Mouse (Mus musculus) 3134 (cell line): ENCODE measurements around the gene Trnt1.
A peak's percentile ranks its signal among the peaks of the same experiment; 100 is the strongest.

Experiments used
- DNase-seq: peaks from one replicate; pipeline ENCODE4 v3.0.0-alpha.2; 2011; ENCODE audit warnings: low spot score; ENCODE audit not compliant: insufficient read length; ENCODE audit errors: extremely low read depth

The Trnt1 gene

GRCm38 (mm10) chr6:106768640-106769289, at the start of gene Trnt1:
Gene Trnt1, plus strand, starts transcription at chr6:106769120.
- DNase-seq: peak; percentile 98

GRCm38 (mm10) chr6:106725642-106726041, 43.3 kb upstream of the Trnt1 start:
- DNase-seq: no peak

- DNase-seq: no peak
Measured at GRCm38 (mm10) chr6:106726078-106726477, 42.8 kb upstream of the Trnt1 start.

- no peak for DNase-seq
Measured at GRCm38 (mm10) chr6:106727703-106728102, 41.2 kb upstream of the Trnt1 start.

- DNase-seq: no peak
Measured at GRCm38 (mm10) chr6:106729682-106730314, 39.1 kb upstream of the Trnt1 start.

GRCm38 (mm10) chr6:106732563-106732962, 36.4 kb upstream of the Trnt1 start:
- no peak for DNase-seq

GRCm38 (mm10) chr6:106738229-106738628, 30.7 kb upstream of the Trnt1 start:
- no peak for DNase-seq

GRCm38 (mm10) chr6:106740244-106740825, 28.6 kb upstream of the Trnt1 start:
- no peak for DNase-seq

- no peak for DNase-seq
Measured at GRCm38 (mm10) chr6:106743556-106744233, 25.2 kb upstream of the Trnt1 start.

GRCm38 (mm10) chr6:106745673-106746394, 23.1 kb upstream of the Trnt1 start:
- DNase-seq: no peak

GRCm38 (mm10) chr6:106747251-106747650, 21.7 kb upstream of the Trnt1 start:
- DNase-seq: no peak

GRCm38 (mm10) chr6:106747804-106748203, 21.1 kb upstream of the Trnt1 start:
- DNase-seq: no peak

- DNase-seq: no peak
Measured at GRCm38 (mm10) chr6:106748887-106749388, 20.0 kb upstream of the Trnt1 start, which contains the start of gene Il5ra. Gene Il5ra, minus strand, starts transcription at chr6:106749037.

GRCm38 (mm10) chr6:106750291-106750690, 18.6 kb upstream of the Trnt1 start:
- no peak for DNase-seq

GRCm38 (mm10) chr6:106758299-106758698, 10.6 kb upstream of the Trnt1 start:
- DNase-seq: no peak

- DNase-seq: no peak
Measured at GRCm38 (mm10) chr6:106760473-106761218, 8.3 kb upstream of the Trnt1 start.

GRCm38 (mm10) chr6:106761486-106761885, 7.4 kb upstream of the Trnt1 start:
- DNase-seq: no peak

- DNase-seq: no peak
Measured at GRCm38 (mm10) chr6:106765892-106766291, 3.0 kb upstream of the Trnt1 start.

GRCm38 (mm10) chr6:106766774-106767173, 2.1 kb upstream of the Trnt1 start:
- peak; percentile 37 for DNase-seq
